Mouse (Mus musculus) forebrain, embryonic 11.5 days (tissue): Measurements from ENCODE around the gene Lman1l. TPM values are rescaled to one million over a fixed set of nuclear protein-coding genes. Genes with fewer than 3 reads are reported as not detected.
A peak's percentile ranks its signal among the peaks of the same experiment; 100 is the strongest.

Experiments used
- ATAC-seq: fragments of 200-750 bp; cut with Nextera tagmentation; replicated peaks from 2 replicates; pipeline ENCODE4 v1.8.0; 2017; ENCODE audit warnings: moderate TSS enrichment; ENCODE audit not compliant: low FRiP score
- DNase-seq: peaks from one replicate; pipeline ENCODE4 v3.0.0-alpha.2; 2017; ENCODE audit warnings: low spot score
- H3K27ac ChIP-seq: fragments of 300-500 bp; sonication (generic); 2 replicates; pipeline ENCODE4 v1.5.1; 2014; ENCODE audit warnings: low read depth, low read length
- H3K27me3 ChIP-seq: fragments of 300-500 bp; sonication (generic); 2 replicates; pipeline ENCODE4 v1.6.1; 2014; ENCODE audit warnings: mild to moderate bottlenecking, low read length, mixed read lengths; ENCODE audit not compliant: control insufficient read depth, insufficient read depth
- H3K36me3 ChIP-seq: fragments of 300-500 bp; sonication (generic); 2 replicates; pipeline ENCODE4 v1.6.1; 2014; ENCODE audit warnings: mild to moderate bottlenecking, low read length, moderate library complexity, mixed read lengths; ENCODE audit not compliant: control insufficient read depth, insufficient read depth
- H3K4me1 ChIP-seq: fragments of 300-500 bp; sonication (generic); replicated peaks from 2 replicates; pipeline ENCODE4 v1.6.1; 2014; ENCODE audit warnings: low read length, mixed read lengths; ENCODE audit not compliant: control insufficient read depth, insufficient read depth
- H3K4me2 ChIP-seq: fragments of 300-500 bp; sonication (generic); 2 replicates; pipeline ENCODE4 v1.6.1; 2014; ENCODE audit warnings: low read depth, mild to moderate bottlenecking, low read length, moderate library complexity, mixed read lengths; ENCODE audit not compliant: severe bottlenecking
- H3K4me3 ChIP-seq: fragments of 300-500 bp; sonication (generic); 2 replicates; pipeline ENCODE4 v1.5.1; 2014; ENCODE audit warnings: low read depth, low read length
- H3K9ac ChIP-seq: fragments of 300-500 bp; sonication (generic); 2 replicates; pipeline ENCODE4 v1.6.1; 2014; ENCODE audit warnings: low read length
- H3K9me3 ChIP-seq: fragments of 300-500 bp; sonication (generic); 2 replicates; pipeline ENCODE4 v1.6.1; 2016; ENCODE audit warnings: low read length, mixed read lengths; ENCODE audit not compliant: control insufficient read depth
- WGBS: fragments of 180-500 bp; shearing (Covaris S2); extraction: QIAGEN DNeasy Blood & Tissue Kit; methylation state at CpG from one replicate; pipeline ENCODE4 v1.1.7; 2014; 5-methylcytosine and 5-hydroxymethylcytosine counted together
- polyA plus RNA-seq: library from polyadenylated mRNA; unstranded; fragments of >200 nt; fragmentation: Nextera tagmentation; extraction: Ambion mirVana; gene quantifications from 2 replicates; pipeline ENCODE4 v1.2.1, GENCODE M21; 2014

Lman1l gene
- polyA plus RNA-seq, 1 experiment from 2014 or later = not detected

- Histone ChIP-seq H3K9me3 (no peaks in the 10 kb centered on the region), H3K27ac (no peak overlapping the region), H3K9ac (no peak overlapping the region), H3K36me3 (no peaks in the 10 kb centered on the region; the same call in 1 of the 2 replicates), H3K4me1 (peaks cover 2% of the 10 kb centered on the region), H3K27me3 (no peaks in the 10 kb centered on the region), H3K4me3 (no peak overlapping the region), H3K4me2 (no peak overlapping the region)
- WGBS = 83% methylated on average over 9 of the region's 9 CpGs
- ATAC-seq (no peak), DNase-seq (no peak)
Measured at GRCm38 (mm10) chr9:57594174-57594509, 26.4 kb downstream of the Lman1l start.

- no peak overlapping the region for H3K27ac ChIP-seq
- no peak overlapping the region for H3K4me3 ChIP-seq
- H3K4me2 ChIP-seq = no peak overlapping the region
- 60% methylated on average over 12 of the region's 12 CpGs for WGBS
- no peaks in the 10 kb centered on the region for H3K27me3 ChIP-seq
- no peaks in the 10 kb centered on the region for H3K9me3 ChIP-seq
- no peak overlapping the region for H3K9ac ChIP-seq
- DNase-seq = no peak
- H3K4me1 ChIP-seq = no peaks in the 10 kb centered on the region; the same call in 1 of the 2 replicates
- ATAC-seq = no peak
- no peaks in the 10 kb centered on the region; the same call in 1 of the 2 replicates for H3K36me3 ChIP-seq
Measured at GRCm38 (mm10) chr9:57593454-57594173, 27.0 kb downstream of the Lman1l start.

GRCm38 (mm10) chr9:57590726-57591125 is 29.8 kb downstream of the Lman1l start:
- no peaks in the 10 kb centered on the region for H3K27me3 ChIP-seq
- H3K9ac ChIP-seq = no peak overlapping the region
- DNase-seq = no peak
- WGBS = 32% methylated on average over 5 of the region's 5 CpGs
- H3K36me3 ChIP-seq = no peaks in the 10 kb centered on the region; the same call in 1 of the 2 replicates
- no peak overlapping the region for H3K4me3 ChIP-seq
- H3K9me3 ChIP-seq = no peaks in the 10 kb centered on the region
- no peak for ATAC-seq
- no peaks in the 10 kb centered on the region; the same call in 1 of the 2 replicates for H3K4me1 ChIP-seq
- no peak overlapping the region; the same call in 1 of the 2 replicates for H3K4me2 ChIP-seq
- H3K27ac ChIP-seq = no peak overlapping the region

GRCm38 (mm10) chr9:57589224-57590126 is 31.1 kb downstream of the Lman1l start, which contains the start of gene Ulk3:
Gene Ulk3, plus strand, starts transcription at chr9:57589452.
- Histone ChIP-seq H3K9me3 (no peaks in the 10 kb centered on the region), H3K27me3 (no peaks in the 10 kb centered on the region), H3K27ac (0 out of 2 replicates have a peak within 1 kb of the TSS, but pooled peaks have one; percentile 37), H3K4me3 (peak within 1 kb of the TSS; percentile 73), H3K36me3 (no peaks in the 10 kb centered on the region; the same call in 1 of the 2 replicates), H3K4me2 (peak within 1 kb of the TSS; percentile 97), H3K4me1 (no peaks in the 10 kb centered on the region; the same call in 1 of the 2 replicates), H3K9ac (peak within 1 kb of the TSS; percentile 79)
- ATAC-seq (peak; percentile 89), DNase-seq (peak; percentile 88)
- under 1% methylated on average over 58 of the region's 58 CpGs for WGBS

- no peak for ATAC-seq
- WGBS = 81% methylated on average over 3 of the region's 3 CpGs
Measured at GRCm38 (mm10) chr9:57584991-57585390, 35.6 kb downstream of the Lman1l start.

GRCm38 (mm10) chr9:57577144-57577849 is 43.3 kb downstream of the Lman1l start:
- no peak for ATAC-seq
- Histone ChIP-seq H3K9me3 (no peaks in the 10 kb centered on the region), H3K4me1 (no peaks in the 10 kb centered on the region), H3K36me3 (peaks cover 3% of the 10 kb centered on the region), H3K27me3 (no peaks in the 10 kb centered on the region), H3K9ac (no peak overlapping the region), H3K27ac (no peak overlapping the region), H3K4me3 (no peak overlapping the region), H3K4me2 (no peak overlapping the region)
- DNase-seq = no peak
- WGBS = 85% methylated on average over 6 of the region's 6 CpGs

More at GRCm38 (mm10) chr9:57584991-57585390, 35.6 kb downstream of the Lman1l start:
- Histone ChIP-seq H3K36me3 (peaks cover 12% of the 10 kb centered on the region), H3K9me3 (no peaks in the 10 kb centered on the region), H3K27ac (no peak overlapping the region), H3K4me3 (no peak overlapping the region), H3K4me2 (no peak overlapping the region), H3K27me3 (no peaks in the 10 kb centered on the region), H3K4me1 (no peaks in the 10 kb centered on the region), H3K9ac (no peak overlapping the region)
- DNase-seq = no peak

- Histone ChIP-seq H3K9ac (no peak overlapping the region), H3K36me3 (no peaks in the 10 kb centered on the region; the same call in 1 of the 2 replicates), H3K4me2 (no peak overlapping the region), H3K4me1 (no peaks in the 10 kb centered on the region), H3K27ac (no peak overlapping the region), H3K4me3 (no peak overlapping the region), H3K9me3 (no peaks in the 10 kb centered on the region), H3K27me3 (no peaks in the 10 kb centered on the region)
- DNase-seq (no peak), ATAC-seq (no peak)
- WGBS = 88% methylated on average over 3 of the region's 3 CpGs
Measured at GRCm38 (mm10) chr9:57575577-57575976, 45.0 kb downstream of the Lman1l start.

- H3K36me3 ChIP-seq = no peaks in the 10 kb centered on the region; the same call in none of the 2 replicates
- DNase-seq (no peak), ATAC-seq (no peak)
- no peak overlapping the region for H3K9ac ChIP-seq
- no peak overlapping the region for H3K4me2 ChIP-seq
- H3K9me3 ChIP-seq = no peaks in the 10 kb centered on the region
- H3K27me3 ChIP-seq = no peaks in the 10 kb centered on the region
- H3K4me3 ChIP-seq = no peak overlapping the region
- no peak overlapping the region for H3K27ac ChIP-seq
- no peaks in the 10 kb centered on the region for H3K4me1 ChIP-seq
Measured at GRCm38 (mm10) chr9:57574397-57574796, 46.2 kb downstream of the Lman1l start.
